Mouse (Mus musculus) neural tube, embryonic 15.5 days (tissue): Measurements from ENCODE around the gene Mfap1a. TPM values are rescaled to one million over a fixed set of nuclear protein-coding genes. Genes with fewer than 3 reads are reported as not detected.
A peak's percentile ranks its signal among the peaks of the same experiment; 100 is the strongest.
"Not testable (repeated sequence)": the region's sequence is repeated elsewhere in the genome, so short reads cannot be mapped to it uniquely, and the experiment has no call there.

Experiments
- ATAC-seq: fragments of 200-750 bp; cut with Nextera tagmentation; 2 replicates; pipeline ENCODE4 v1.8.0; 2017; ENCODE audit warnings: mild to moderate bottlenecking, moderate TSS enrichment, moderate library complexity; ENCODE audit not compliant: low FRiP score
- H3K27ac ChIP-seq: fragments of 300-500 bp; sonication (generic); replicated peaks from 2 replicates; pipeline ENCODE4 v1.5.1; 2015; ENCODE audit warnings: mild to moderate bottlenecking, inconsistent platforms
- H3K27me3 ChIP-seq: fragments of 300-500 bp; sonication (generic); replicated peaks from 2 replicates; pipeline ENCODE4 v1.6.1; 2015; ENCODE audit warnings: inconsistent platforms
- H3K36me3 ChIP-seq: fragments of 300-500 bp; sonication (generic); 2 replicates; pipeline ENCODE4 v1.6.1; 2015; ENCODE audit warnings: inconsistent platforms
- H3K4me1 ChIP-seq: fragments of 300-500 bp; sonication (generic); 2 replicates; pipeline ENCODE4 v1.6.1; 2015; ENCODE audit warnings: inconsistent platforms
- H3K4me2 ChIP-seq: fragments of 300-500 bp; sonication (generic); 2 replicates; pipeline ENCODE4 v1.6.1; 2015; ENCODE audit warnings: inconsistent platforms, mild to moderate bottlenecking, moderate library complexity
- H3K4me3 ChIP-seq: fragments of 300-500 bp; sonication (generic); replicated peaks from 2 replicates; pipeline ENCODE4 v1.5.1; 2015; ENCODE audit warnings: mild to moderate bottlenecking, inconsistent platforms
- H3K9ac ChIP-seq: fragments of 300-500 bp; sonication (generic); replicated peaks from 2 replicates; pipeline ENCODE4 v1.6.1; 2015; ENCODE audit warnings: mild to moderate bottlenecking, inconsistent platforms
- H3K9me3 ChIP-seq: fragments of 300-500 bp; sonication (generic); replicated peaks from 2 replicates; pipeline ENCODE4 v1.6.1; 2016; ENCODE audit warnings: inconsistent platforms
- WGBS: fragments of 180-500 bp; shearing (Covaris S2); methylation state at CpG from one replicate; pipeline ENCODE4 v1.1.7; 2015; ENCODE audit warnings: mixed read lengths; 5-methylcytosine and 5-hydroxymethylcytosine counted together
- polyA plus RNA-seq: library from polyadenylated mRNA; unstranded; fragments of >200 nt; fragmentation: Nextera tagmentation; extraction: Ambion mirVana; gene quantifications from 2 replicates; pipeline ENCODE4 v1.2.1, GENCODE M21; 2015

Gene Mfap1a
- polyA plus RNA-seq, 1 experiment from 2014 or later = 27.8 TPM

- ATAC-seq = peak; percentile 95
- not testable (repeated sequence) for H3K9me3 ChIP-seq, H3K36me3 ChIP-seq, H3K27me3 ChIP-seq
- WGBS = 8% methylated on average over 40 of the region's 41 CpGs
- peak within 1 kb of the TSS; percentile 72 for H3K27ac ChIP-seq
- H3K4me2 ChIP-seq = peak within 1 kb of the TSS; percentile 79
- peaks cover 14% of the 10 kb centered on the region for H3K4me1 ChIP-seq
- H3K9ac ChIP-seq = peak within 1 kb of the TSS; percentile 71
- peak within 1 kb of the TSS; percentile 64 for H3K4me3 ChIP-seq
These were observed 32.9 kb downstream of the Mfap1a start, which contains the start of gene Mfap1b for GRCm38 (mm10) chr2:121473301-121474179. TSS of gene Mfap1b (minus strand) at chr2:121474067.

GRCm38 (mm10) chr2:121472783-121473182 lies 33.7 kb downstream of the Mfap1a start:
- not testable (repeated sequence) for H3K9ac ChIP-seq, H3K36me3 ChIP-seq, H3K9me3 ChIP-seq, H3K4me3 ChIP-seq, ATAC-seq, H3K27ac ChIP-seq, H3K27me3 ChIP-seq
- Histone ChIP-seq H3K4me1 (peaks cover 14% of the 10 kb centered on the region), H3K4me2 (peak overlapping the region; percentile 79)
- 93% methylated on average over 3 of the region's 3 CpGs for WGBS

- WGBS = 75% methylated on average over 2 of the region's 6 CpGs
- not testable (repeated sequence) for H3K4me1 ChIP-seq, H3K4me2 ChIP-seq, ATAC-seq, H3K36me3 ChIP-seq, H3K4me3 ChIP-seq, H3K9ac ChIP-seq, H3K27ac ChIP-seq, H3K27me3 ChIP-seq, H3K9me3 ChIP-seq
These were observed 37.5 kb downstream of the Mfap1a start for GRCm38 (mm10) chr2:121468982-121469381.

GRCm38 (mm10) chr2:121460071-121460470 lies 46.4 kb downstream of the Mfap1a start:
- Histone ChIP-seq H3K27me3 (no peaks in the 10 kb centered on the region), H3K27ac (no peak overlapping the region), H3K4me3 (no peak overlapping the region), H3K9me3 (no peaks in the 10 kb centered on the region), H3K4me2 (no peak overlapping the region), H3K9ac (no peak overlapping the region), H3K36me3 (peaks cover 24% of the 10 kb centered on the region), H3K4me1 (peaks cover 18% of the 10 kb centered on the region)
- 59% methylated on average over 2 of the region's 2 CpGs for WGBS
- ATAC-seq = no peak

GRCm38 (mm10) chr2:121456692-121457642 lies 49.5 kb downstream of the Mfap1a start, which contains the start of gene Serinc4:
TSS of gene Serinc4 (minus strand) at chr2:121456781.
- WGBS = 5% methylated on average over 41 of the region's 41 CpGs
- peak within 1 kb of the TSS; percentile 74 for H3K4me2 ChIP-seq
- H3K36me3 ChIP-seq = peaks cover 43% of the 10 kb centered on the region

GRCm38 (mm10) chr2:121455534-121455933 lies 50.9 kb downstream of the Mfap1a start:
- no peak overlapping the region for H3K27ac ChIP-seq
- H3K9ac ChIP-seq = no peak overlapping the region
- no peak overlapping the region for H3K4me2 ChIP-seq
- H3K36me3 ChIP-seq = peaks cover 42% of the 10 kb centered on the region
- no peak for ATAC-seq
- peaks cover 30% of the 10 kb centered on the region for H3K4me1 ChIP-seq
- 86% methylated on average over 5 of the region's 5 CpGs for WGBS
- no peak overlapping the region for H3K4me3 ChIP-seq
- H3K27me3 ChIP-seq = no peaks in the 10 kb centered on the region
- no peaks in the 10 kb centered on the region for H3K9me3 ChIP-seq

More at GRCm38 (mm10) chr2:121456692-121457642, 49.5 kb downstream of the Mfap1a start, which contains the start of gene Serinc4:
- Histone ChIP-seq H3K4me1 (peaks cover 21% of the 10 kb centered on the region), H3K27me3 (no peaks in the 10 kb centered on the region), H3K27ac (peak within 1 kb of the TSS; percentile 75), H3K9me3 (no peaks in the 10 kb centered on the region), H3K9ac (peak within 1 kb of the TSS; percentile 74), H3K4me3 (peak within 1 kb of the TSS; percentile 71)
- ATAC-seq = peak; percentile 92

GRCm38 (mm10) chr2:121453917-121454316 lies 52.5 kb downstream of the Mfap1a start:
- 91% methylated on average over 6 of the region's 6 CpGs for WGBS
- no peak for ATAC-seq
- Histone ChIP-seq H3K4me2 (no peak overlapping the region), H3K4me1 (peaks cover 36% of the 10 kb centered on the region), H3K9ac (no peak overlapping the region), H3K4me3 (no peak overlapping the region), H3K27me3 (no peaks in the 10 kb centered on the region), H3K9me3 (no peaks in the 10 kb centered on the region), H3K36me3 (peaks cover 31% of the 10 kb centered on the region), H3K27ac (no peak overlapping the region)

GRCm38 (mm10) chr2:121452990-121453389 lies 53.5 kb downstream of the Mfap1a start, which contains the start of gene Hypk:
TSS of gene Hypk (plus strand) at chr2:121453290.
- H3K9me3 ChIP-seq = no peaks in the 10 kb centered on the region
- no peaks in the 10 kb centered on the region for H3K27me3 ChIP-seq
- no peak for ATAC-seq
- WGBS = 84% methylated on average over 4 of the region's 4 CpGs
- H3K4me1 ChIP-seq = peaks cover 39% of the 10 kb centered on the region
- H3K4me2 ChIP-seq = no peak within 1 kb of the TSS
- no peak within 1 kb of the TSS for H3K27ac ChIP-seq
- H3K36me3 ChIP-seq = peaks cover 24% of the 10 kb centered on the region
- H3K4me3 ChIP-seq = no peak within 1 kb of the TSS
- H3K9ac ChIP-seq = no peak within 1 kb of the TSS

GRCm38 (mm10) chr2:121452361-121452760 lies 54.1 kb downstream of the Mfap1a start:
- no peaks in the 10 kb centered on the region for H3K27me3 ChIP-seq

GRCm38 (mm10) chr2:121450093-121450492 lies 56.4 kb downstream of the Mfap1a start:
- Histone ChIP-seq H3K9me3 (no peaks in the 10 kb centered on the region), H3K9ac (peak overlapping the region; percentile 96), H3K4me2 (peak overlapping the region; percentile 87), H3K4me3 (peak overlapping the region; percentile 100), H3K4me1 (peaks cover 26% of the 10 kb centered on the region), H3K27ac (peak overlapping the region; percentile 98), H3K27me3 (no peaks in the 10 kb centered on the region), H3K36me3 (peaks cover 24% of the 10 kb centered on the region)
- ATAC-seq = peak; percentile 4; the same call in 1 of the 2 replicates
- 2% methylated on average over 7 of the region's 7 CpGs for WGBS

More at GRCm38 (mm10) chr2:121452361-121452760, 54.1 kb downstream of the Mfap1a start:
- H3K4me3 ChIP-seq = no peak overlapping the region
- ATAC-seq = no peak
- no peak overlapping the region for H3K9ac ChIP-seq
- no peak overlapping the region for H3K27ac ChIP-seq
- no peak overlapping the region for H3K4me2 ChIP-seq
- H3K9me3 ChIP-seq = no peaks in the 10 kb centered on the region
- WGBS = 89% methylated on average over 4 of the region's 4 CpGs
- H3K36me3 ChIP-seq = peaks cover 24% of the 10 kb centered on the region
- peaks cover 35% of the 10 kb centered on the region for H3K4me1 ChIP-seq

GRCm38 (mm10) chr2:121449545-121450011 lies 56.9 kb downstream of the Mfap1a start:
- peaks cover 24% of the 10 kb centered on the region for H3K36me3 ChIP-seq
- peaks cover 26% of the 10 kb centered on the region for H3K4me1 ChIP-seq
- under 1% methylated on average over 46 of the region's 54 CpGs for WGBS
- H3K9me3 ChIP-seq = no peaks in the 10 kb centered on the region
- no peaks in the 10 kb centered on the region for H3K27me3 ChIP-seq
- H3K9ac ChIP-seq = peak overlapping the region; percentile 96
- ATAC-seq = peak; percentile 68
- H3K4me2 ChIP-seq = peak overlapping the region; percentile 87
- H3K4me3 ChIP-seq = peak overlapping the region; percentile 100
- H3K27ac ChIP-seq = peak overlapping the region; percentile 98
